Mouse (Mus musculus): ENCODE data around the gene Olfr1509. TPM values are rescaled to one million over a fixed set of nuclear protein-coding genes. Genes with fewer than 3 reads are reported as not detected.
"Not testable (repeated sequence)": the region's sequence is repeated elsewhere in the genome, so short reads cannot be mapped to it uniquely, and the experiment has no call there.

Olfr1509 gene
- total RNA-seq (2014; rRNA removed) (not detected in 2 replicates), polyA plus RNA-seq (2015; fragmentation: Nextera tagmentation; extraction: Ambion mirVana) (not detected in 2 replicates)

- H3K4me1 ChIP-seq (ENCODE audit: insufficient read depth, low read length): no peaks in the 10 kb centered on the region
- H3K27ac ChIP-seq: no peak within 1 kb of the TSS
- no peak within 1 kb of the TSS for H3K4me2 ChIP-seq (ENCODE audit: low read depth, low read length)
- H3K4me3 ChIP-seq (ENCODE audit: low read length): no peak within 1 kb of the TSS
- TF ChIP-seq CTCF (IDR thresholded peaks at IDR 0.05; ENCODE audit: low read depth): no peak
- H3K9me3 ChIP-seq (ENCODE audit: low read length): no peaks in the 10 kb centered on the region
- no peaks in the 10 kb centered on the region for H3K27me3 ChIP-seq (ENCODE audit: insufficient read depth, low read length)
- no peak within 1 kb of the TSS for H3K9ac ChIP-seq (replicated peaks; ENCODE audit: low read length)
- ATAC-seq: no peak
- no peaks in the 10 kb centered on the region for H3K36me3 ChIP-seq (ENCODE audit: insufficient read depth, low read length)
- DNase-seq (ENCODE audit: low spot score): no peak
Observed at GRCm38 (mm10) chr14:52442690-52443089, at the start of gene Olfr1509. Gene Olfr1509 (plus strand): TSS chr14:52442990.

GRCm38 (mm10) chr14:52397279-52397678 lies 45.5 kb upstream of the Olfr1509 start, which contains the start of gene Olfr1511:
Gene Olfr1511 (minus strand): TSS chr14:52397379.
- WGBS: 76% methylated on average over 4 of the region's 4 CpGs
- Histone ChIP-seq H3K27ac (no peak within 1 kb of the TSS), H3K4me2 (ENCODE audit: low read depth, low read length) (no peak within 1 kb of the TSS), H3K9ac (replicated peaks; ENCODE audit: low read length) (no peak within 1 kb of the TSS), H3K4me1 (ENCODE audit: insufficient read depth, low read length) (no peaks in the 10 kb centered on the region), H3K27me3 (ENCODE audit: insufficient read depth, low read length) (no peaks in the 10 kb centered on the region), H3K9me3 (ENCODE audit: low read length) (no peaks in the 10 kb centered on the region), H3K4me3 (ENCODE audit: low read length) (no peak within 1 kb of the TSS), H3K36me3 (ENCODE audit: insufficient read depth, low read length) (no peaks in the 10 kb centered on the region)
- TF ChIP-seq CTCF (IDR thresholded peaks at IDR 0.05; ENCODE audit: low read depth): no peak
- DNase-seq (ENCODE audit: low spot score): no peak
- no peak for ATAC-seq

- 0 out of 2 replicates have a peak, but pooled peaks have one; percentile 10 for ATAC-seq
- H3K9me3 ChIP-seq (ENCODE audit: low read length); H3K9ac ChIP-seq (replicated peaks; ENCODE audit: low read length); H3K4me2 ChIP-seq (ENCODE audit: low read depth, low read length); H3K36me3 ChIP-seq (ENCODE audit: insufficient read depth, low read length); H3K27me3 ChIP-seq (ENCODE audit: insufficient read depth, low read length); DNase-seq (ENCODE audit: low spot score); H3K4me3 ChIP-seq (ENCODE audit: low read length); H3K4me1 ChIP-seq (ENCODE audit: insufficient read depth, low read length); H3K27ac ChIP-seq: not testable (repeated sequence)
- WGBS: 60% methylated on average over 7 of the region's 10 CpGs
Observed at GRCm38 (mm10) chr14:52410142-52410919, 32.5 kb upstream of the Olfr1509 start.

- no peak within 1 kb of the TSS for H3K4me3 ChIP-seq (ENCODE audit: low read length)
- no peaks in the 10 kb centered on the region for H3K27me3 ChIP-seq (ENCODE audit: insufficient read depth, low read length)
- H3K36me3 ChIP-seq (ENCODE audit: insufficient read depth, low read length): no peaks in the 10 kb centered on the region
- no peak within 1 kb of the TSS for H3K4me2 ChIP-seq (ENCODE audit: low read depth, low read length)
- H3K27ac ChIP-seq: no peak within 1 kb of the TSS
- no peak for TF ChIP-seq CTCF (IDR thresholded peaks at IDR 0.05; ENCODE audit: low read depth)
- no peaks in the 10 kb centered on the region for H3K4me1 ChIP-seq (ENCODE audit: insufficient read depth, low read length)
- H3K9me3 ChIP-seq (ENCODE audit: low read length): no peaks in the 10 kb centered on the region
- ATAC-seq: no peak
- no peak within 1 kb of the TSS for H3K9ac ChIP-seq (replicated peaks; ENCODE audit: low read length)
- no peak for DNase-seq (ENCODE audit: low spot score)
- WGBS: 78% methylated on average over 3 of the region's 3 CpGs
Observed at GRCm38 (mm10) chr14:52414273-52414672, 28.5 kb upstream of the Olfr1509 start, which contains the start of gene Olfr1510. Gene Olfr1510 (minus strand): TSS chr14:52414373.

- TF ChIP-seq CTCF (IDR thresholded peaks at IDR 0.05; ENCODE audit: low read depth): no peak
- H3K4me3 ChIP-seq (ENCODE audit: low read length): no peak overlapping the region
- no peak overlapping the region for H3K4me2 ChIP-seq (ENCODE audit: low read depth, low read length)
- H3K36me3 ChIP-seq (ENCODE audit: insufficient read depth, low read length): no peaks in the 10 kb centered on the region
- no peak overlapping the region for H3K9ac ChIP-seq (replicated peaks; ENCODE audit: low read length)
- no peaks in the 10 kb centered on the region for H3K27me3 ChIP-seq (ENCODE audit: insufficient read depth, low read length)
- DNase-seq (ENCODE audit: low spot score) (no peak), ATAC-seq (no peak)
- no peak overlapping the region for H3K27ac ChIP-seq
- no peaks in the 10 kb centered on the region for H3K4me1 ChIP-seq (ENCODE audit: insufficient read depth, low read length)
- no peaks in the 10 kb centered on the region for H3K9me3 ChIP-seq (ENCODE audit: low read length)
- WGBS: 100% methylated on average over 1 of the region's 1 CpGs
Observed at GRCm38 (mm10) chr14:52427686-52428085, 15.1 kb upstream of the Olfr1509 start.

GRCm38 (mm10) chr14:52451138-52451537 lies 8.3 kb downstream of the Olfr1509 start:
- Histone ChIP-seq H3K27me3 (ENCODE audit: insufficient read depth, low read length) (no peaks in the 10 kb centered on the region), H3K9me3 (ENCODE audit: low read length) (no peaks in the 10 kb centered on the region), H3K4me1 (ENCODE audit: insufficient read depth, low read length) (no peaks in the 10 kb centered on the region), H3K36me3 (ENCODE audit: insufficient read depth, low read length) (no peaks in the 10 kb centered on the region), H3K9ac (replicated peaks; ENCODE audit: low read length) (no peak overlapping the region), H3K4me3 (ENCODE audit: low read length) (no peak overlapping the region), H3K4me2 (ENCODE audit: low read depth, low read length) (no peak overlapping the region), H3K27ac (no peak overlapping the region)
- TF ChIP-seq CTCF (IDR thresholded peaks at IDR 0.05; ENCODE audit: low read depth): no peak
- ATAC-seq: no peak
- DNase-seq (ENCODE audit: low spot score): no peak
- 93% methylated on average over 8 of the region's 8 CpGs for WGBS

- Histone ChIP-seq H3K36me3 (ENCODE audit: insufficient read depth, low read length) (no peaks in the 10 kb centered on the region), H3K4me1 (ENCODE audit: insufficient read depth, low read length) (no peaks in the 10 kb centered on the region), H3K9ac (replicated peaks; ENCODE audit: low read length) (no peak overlapping the region), H3K4me3 (ENCODE audit: low read length) (no peak overlapping the region), H3K27ac (no peak overlapping the region), H3K27me3 (ENCODE audit: insufficient read depth, low read length) (no peaks in the 10 kb centered on the region), H3K9me3 (ENCODE audit: low read length) (no peaks in the 10 kb centered on the region), H3K4me2 (ENCODE audit: low read depth, low read length) (no peak overlapping the region)
- TF ChIP-seq CTCF (IDR thresholded peaks at IDR 0.05; ENCODE audit: low read depth): no peak
- no peak for DNase-seq (ENCODE audit: low spot score)
- ATAC-seq: no peak
Observed at GRCm38 (mm10) chr14:52461928-52462327, 19.1 kb downstream of the Olfr1509 start.

All from hindbrain, postnatal 0 days (tissue).